Mouse (Mus musculus): ENCODE measurements around the gene Dtx3. TPM values are rescaled to one million over a fixed set of nuclear protein-coding genes. Genes with fewer than 3 reads are reported as not detected.
A peak's percentile ranks its signal among the peaks of the same experiment; 100 is the strongest.

The Dtx3 gene
- polyA plus RNA-seq, 1 experiment from 2014 or later = 158 TPM

GRCm38 (mm10) chr10:127170837-127171272 is 24.7 kb downstream of the Dtx3 start:
- Histone ChIP-seq H3K27me3 (ENCODE audit: control insufficient read depth, insufficient read depth, low read length) (peaks cover 55% of the 10 kb centered on the region), H3K27ac (ENCODE audit: low read depth, low read length) (no peak overlapping the region), H3K4me3 (ENCODE audit: low read depth, low read length) (peak overlapping the region; percentile 22), H3K4me2 (replicated peaks; ENCODE audit: low read depth, low read length) (peak overlapping the region; percentile 32), H3K9me3 (ENCODE audit: control insufficient read depth, low read length) (no peaks in the 10 kb centered on the region), H3K9ac (ENCODE audit: low read depth, low read length) (no peak overlapping the region), H3K36me3 (ENCODE audit: control insufficient read depth, insufficient read depth, low read length) (no peaks in the 10 kb centered on the region), H3K4me1 (replicated peaks; ENCODE audit: control insufficient read depth, insufficient read depth, low read length) (peaks cover 6% of the 10 kb centered on the region; the same call in 1 of the 2 replicates)
- ATAC-seq (ENCODE audit: low FRiP score) (peak; percentile 53), DNase-seq (ENCODE audit: low spot score) (peak; percentile 84)
- under 1% methylated on average over 29 of the region's 29 CpGs for WGBS

GRCm38 (mm10) chr10:127170002-127170401 is 25.5 kb downstream of the Dtx3 start:
- WGBS = 2% methylated on average over 22 of the region's 22 CpGs
- peak; percentile 62 for DNase-seq (ENCODE audit: low spot score)
- Histone ChIP-seq H3K4me2 (replicated peaks; ENCODE audit: low read depth, low read length) (peak overlapping the region; percentile 32), H3K4me3 (ENCODE audit: low read depth, low read length) (peak overlapping the region; percentile 22; the same call in 1 of the 2 replicates), H3K27ac (ENCODE audit: low read depth, low read length) (no peak overlapping the region), H3K9me3 (ENCODE audit: control insufficient read depth, low read length) (no peaks in the 10 kb centered on the region), H3K36me3 (ENCODE audit: control insufficient read depth, insufficient read depth, low read length) (no peaks in the 10 kb centered on the region), H3K27me3 (ENCODE audit: control insufficient read depth, insufficient read depth, low read length) (peaks cover 62% of the 10 kb centered on the region), H3K4me1 (replicated peaks; ENCODE audit: control insufficient read depth, insufficient read depth, low read length) (peaks cover 6% of the 10 kb centered on the region), H3K9ac (ENCODE audit: low read depth, low read length) (no peak overlapping the region)
- ATAC-seq (ENCODE audit: low FRiP score) = no peak

DNA sequence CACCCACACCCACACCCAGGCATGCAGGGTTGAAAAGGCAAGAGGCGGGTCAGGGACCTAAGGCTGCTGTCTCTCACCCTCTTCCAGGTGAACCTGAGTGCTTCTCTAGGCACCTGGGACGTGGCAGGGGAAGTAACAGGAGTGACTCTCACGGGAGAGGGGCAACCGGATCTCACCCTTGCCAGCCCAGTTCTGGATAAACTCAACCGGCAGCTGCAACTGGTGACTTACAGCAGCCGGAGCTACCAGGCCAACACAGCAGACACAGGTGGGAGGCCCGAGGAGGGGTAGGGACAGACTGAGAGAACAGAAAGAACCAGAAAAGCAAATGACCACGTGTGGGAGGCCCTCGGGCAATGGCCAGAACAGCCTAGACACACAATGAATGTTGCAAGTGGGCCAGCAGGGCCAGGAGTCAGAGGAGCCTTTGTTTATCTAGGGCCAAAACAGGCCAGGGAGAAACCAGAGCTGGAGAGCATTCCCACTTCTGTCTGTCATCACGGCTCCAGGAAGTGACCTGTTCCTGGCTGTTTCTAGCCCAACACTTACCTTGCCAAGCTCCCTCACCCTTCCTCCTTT is 27.8 kb downstream of the Dtx3 start:
- no peaks in the 10 kb centered on the region for H3K9me3 ChIP-seq (ENCODE audit: control insufficient read depth, low read length)
- no peaks in the 10 kb centered on the region for H3K36me3 ChIP-seq (ENCODE audit: control insufficient read depth, insufficient read depth, low read length)
- H3K4me3 ChIP-seq (ENCODE audit: low read depth, low read length) = no peak overlapping the region
- DNase-seq (ENCODE audit: low spot score) (no peak), ATAC-seq (ENCODE audit: low FRiP score) (no peak)
- no peak overlapping the region for H3K27ac ChIP-seq (ENCODE audit: low read depth, low read length)
- H3K4me1 ChIP-seq (replicated peaks; ENCODE audit: control insufficient read depth, insufficient read depth, low read length) = peaks cover 6% of the 10 kb centered on the region
- WGBS = 43% methylated on average over 10 of the region's 10 CpGs
- H3K4me2 ChIP-seq (replicated peaks; ENCODE audit: low read depth, low read length) = no peak overlapping the region
- H3K9ac ChIP-seq (ENCODE audit: low read depth, low read length) = no peak overlapping the region
- H3K27me3 ChIP-seq (ENCODE audit: control insufficient read depth, insufficient read depth, low read length) = peaks cover 62% of the 10 kb centered on the region

DNA sequence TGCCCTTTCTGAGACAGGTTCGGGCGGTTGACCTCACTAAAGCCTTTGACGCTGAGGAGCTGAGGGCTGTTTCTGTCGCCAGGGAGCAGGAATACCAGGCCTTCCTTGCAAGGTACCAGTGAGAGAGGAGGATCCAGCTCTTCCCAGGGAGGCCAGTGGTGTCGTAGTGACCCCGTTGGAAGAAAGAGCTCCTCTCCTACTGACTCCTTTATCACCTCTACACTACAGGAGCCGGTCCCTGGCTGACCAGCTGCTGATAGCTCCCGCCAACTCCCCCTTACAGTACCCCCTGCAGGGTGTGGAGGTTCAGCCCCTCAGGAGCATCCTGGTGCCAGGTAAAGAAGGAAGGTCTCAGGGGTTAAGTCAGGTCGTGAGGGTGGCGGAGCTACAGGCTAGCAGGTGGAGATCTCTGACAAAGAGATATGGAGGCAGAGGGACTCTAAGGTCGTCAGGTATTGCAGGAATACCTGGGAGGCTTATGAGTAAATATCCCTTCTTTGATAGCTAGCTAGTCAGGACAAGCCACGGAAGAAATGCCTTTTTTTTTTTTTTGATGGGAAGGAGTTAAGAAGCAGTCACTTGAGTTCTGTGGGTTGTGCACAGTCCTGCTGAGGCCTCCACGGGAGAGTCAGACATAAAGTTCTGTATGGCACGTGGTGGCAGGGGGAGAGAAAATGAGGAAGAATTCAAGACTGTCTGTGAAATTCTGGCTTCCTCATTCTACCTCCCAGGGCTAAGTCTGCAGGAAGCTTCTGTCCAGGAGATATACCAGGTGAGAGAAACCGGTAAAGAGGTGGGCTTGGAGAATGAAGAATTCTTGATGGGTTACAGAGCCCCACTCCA is 28.5 kb downstream of the Dtx3 start:
- DNase-seq (ENCODE audit: low spot score) (no peak), ATAC-seq (ENCODE audit: low FRiP score) (no peak)
- Histone ChIP-seq H3K4me2 (replicated peaks; ENCODE audit: low read depth, low read length) (peak overlapping the region; percentile 99), H3K36me3 (ENCODE audit: control insufficient read depth, insufficient read depth, low read length) (no peaks in the 10 kb centered on the region), H3K27me3 (ENCODE audit: control insufficient read depth, insufficient read depth, low read length) (peaks cover 61% of the 10 kb centered on the region), H3K9me3 (ENCODE audit: control insufficient read depth, low read length) (no peaks in the 10 kb centered on the region), H3K4me1 (replicated peaks; ENCODE audit: control insufficient read depth, insufficient read depth, low read length) (peaks cover 6% of the 10 kb centered on the region), H3K27ac (ENCODE audit: low read depth, low read length) (no peak overlapping the region), H3K4me3 (ENCODE audit: low read depth, low read length) (peak overlapping the region; percentile 59), H3K9ac (ENCODE audit: low read depth, low read length) (peak overlapping the region; percentile 80)
- WGBS = 21% methylated on average over 15 of the region's 15 CpGs

- H3K4me2 ChIP-seq (replicated peaks; ENCODE audit: low read depth, low read length) = peak overlapping the region; percentile 99
- H3K27me3 ChIP-seq (ENCODE audit: control insufficient read depth, insufficient read depth, low read length) = peaks cover 58% of the 10 kb centered on the region
- H3K9me3 ChIP-seq (ENCODE audit: control insufficient read depth, low read length) = no peaks in the 10 kb centered on the region
- H3K9ac ChIP-seq (ENCODE audit: low read depth, low read length) = peak overlapping the region; percentile 80
- H3K27ac ChIP-seq (ENCODE audit: low read depth, low read length) = peak overlapping the region; percentile 3; the same call in 1 of the 2 replicates
- H3K4me1 ChIP-seq (replicated peaks; ENCODE audit: control insufficient read depth, insufficient read depth, low read length) = peaks cover 6% of the 10 kb centered on the region
- ATAC-seq (ENCODE audit: low FRiP score) (no peak), DNase-seq (ENCODE audit: low spot score) (no peak)
- no peaks in the 10 kb centered on the region for H3K36me3 ChIP-seq (ENCODE audit: control insufficient read depth, insufficient read depth, low read length)
- WGBS = 2% methylated on average over 11 of the region's 11 CpGs
- H3K4me3 ChIP-seq (ENCODE audit: low read depth, low read length) = peak overlapping the region; percentile 59
Measured at GRCm38 (mm10) chr10:127166404-127166715, 29.2 kb downstream of the Dtx3 start.

DNA sequence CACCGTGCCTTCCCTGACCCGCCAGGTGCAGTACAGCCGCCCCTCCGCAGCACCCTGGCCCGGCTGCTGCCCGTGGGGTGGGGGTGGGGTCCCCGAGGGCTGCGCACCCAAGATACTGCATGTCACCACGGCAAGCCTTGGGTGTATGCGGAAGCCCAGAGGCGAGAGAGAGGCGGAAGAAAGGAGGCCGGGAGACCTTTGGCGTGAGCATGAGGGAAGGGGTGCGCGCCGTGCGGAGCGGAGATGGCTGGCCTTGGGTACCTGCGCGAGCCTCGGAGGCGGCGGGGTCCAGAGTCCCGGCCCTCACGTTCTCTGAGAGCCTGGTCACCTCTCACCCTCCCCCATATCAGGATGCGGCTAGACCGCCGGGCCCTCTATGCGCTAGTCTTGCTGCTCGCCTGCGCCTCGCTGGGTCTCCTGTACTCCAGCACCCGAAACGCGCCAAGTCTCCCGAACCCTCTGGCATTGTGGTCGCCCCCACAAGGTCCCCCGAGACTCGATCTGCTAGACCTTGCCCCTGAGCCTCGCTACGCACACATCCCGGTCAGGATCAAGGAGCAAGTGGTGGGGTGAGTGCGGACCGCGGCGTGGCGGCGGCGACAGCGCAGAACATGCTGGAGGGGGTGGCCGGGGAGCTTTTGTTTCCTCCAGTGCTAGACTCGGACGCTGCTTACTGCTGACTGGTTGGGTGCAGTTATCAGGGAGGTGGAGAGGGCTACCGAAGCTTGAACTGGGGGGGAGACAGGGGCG is 29.7 kb downstream of the Dtx3 start:
- peak overlapping the region; percentile 99 for H3K4me2 ChIP-seq (replicated peaks; ENCODE audit: low read depth, low read length)
- peaks cover 6% of the 10 kb centered on the region for H3K4me1 ChIP-seq (replicated peaks; ENCODE audit: control insufficient read depth, insufficient read depth, low read length)
- WGBS = under 1% methylated on average over 56 of the region's 56 CpGs
- no peaks in the 10 kb centered on the region for H3K36me3 ChIP-seq (ENCODE audit: control insufficient read depth, insufficient read depth, low read length)
- peak overlapping the region; percentile 53 for H3K27ac ChIP-seq (ENCODE audit: low read depth, low read length)
- peak overlapping the region; percentile 80 for H3K9ac ChIP-seq (ENCODE audit: low read depth, low read length)
- peak overlapping the region; percentile 59 for H3K4me3 ChIP-seq (ENCODE audit: low read depth, low read length)
- peak; percentile 65 for ATAC-seq (ENCODE audit: low FRiP score)
- H3K27me3 ChIP-seq (ENCODE audit: control insufficient read depth, insufficient read depth, low read length) = peaks cover 53% of the 10 kb centered on the region
- H3K9me3 ChIP-seq (ENCODE audit: control insufficient read depth, low read length) = no peaks in the 10 kb centered on the region
- peak; percentile 69 for DNase-seq (ENCODE audit: low spot score)

DNA sequence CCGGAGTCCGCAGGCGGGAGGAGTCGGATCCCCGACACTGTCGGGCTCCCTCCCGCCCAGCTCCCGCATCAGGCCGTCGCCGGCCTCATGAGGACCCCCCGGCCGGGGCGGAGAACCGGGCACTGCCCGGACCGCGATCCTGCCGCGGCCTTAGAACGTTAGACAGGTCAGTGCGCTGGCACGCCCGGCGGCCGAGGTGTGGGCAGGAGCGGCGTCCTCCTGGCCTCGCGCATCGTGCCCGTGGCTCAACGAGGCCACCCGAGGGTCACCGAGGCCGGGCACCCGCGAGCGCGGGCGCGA is 30.2 kb downstream of the Dtx3 start:
- Histone ChIP-seq H3K9me3 (ENCODE audit: control insufficient read depth, low read length) (no peaks in the 10 kb centered on the region), H3K36me3 (ENCODE audit: control insufficient read depth, insufficient read depth, low read length) (no peaks in the 10 kb centered on the region), H3K27me3 (ENCODE audit: control insufficient read depth, insufficient read depth, low read length) (peaks cover 48% of the 10 kb centered on the region), H3K4me1 (replicated peaks; ENCODE audit: control insufficient read depth, insufficient read depth, low read length) (peaks cover 4% of the 10 kb centered on the region), H3K4me2 (replicated peaks; ENCODE audit: low read depth, low read length) (peak overlapping the region; percentile 99), H3K9ac (ENCODE audit: low read depth, low read length) (peak overlapping the region; percentile 80), H3K4me3 (ENCODE audit: low read depth, low read length) (peak overlapping the region; percentile 59), H3K27ac (ENCODE audit: low read depth, low read length) (peak overlapping the region; percentile 53; the same call in 1 of the 2 replicates)
- WGBS = 0% methylated on average over 40 of the region's 42 CpGs
- ATAC-seq (ENCODE audit: low FRiP score) (peak; percentile 75), DNase-seq (ENCODE audit: low spot score) (no peak)

GRCm38 (mm10) chr10:127164631-127165353 is 30.7 kb downstream of the Dtx3 start, which contains the start of gene B4galnt1:
TSS of gene B4galnt1 (plus strand) at chr10:127165225.
- peak within 1 kb of the TSS; percentile 99 for H3K4me2 ChIP-seq (replicated peaks; ENCODE audit: low read depth, low read length)
- peaks cover 43% of the 10 kb centered on the region for H3K27me3 ChIP-seq (ENCODE audit: control insufficient read depth, insufficient read depth, low read length)
- no peaks in the 10 kb centered on the region for H3K36me3 ChIP-seq (ENCODE audit: control insufficient read depth, insufficient read depth, low read length)
- DNase-seq (ENCODE audit: low spot score) (peak; percentile 93), ATAC-seq (ENCODE audit: low FRiP score) (peak; percentile 91)
- peak within 1 kb of the TSS; percentile 59 for H3K4me3 ChIP-seq (ENCODE audit: low read depth, low read length)
- H3K9ac ChIP-seq (ENCODE audit: low read depth, low read length) = peak within 1 kb of the TSS; percentile 80
- no peaks in the 10 kb centered on the region for H3K9me3 ChIP-seq (ENCODE audit: control insufficient read depth, low read length)
- WGBS = 2% methylated on average over 37 of the region's 52 CpGs
- peaks cover 1% of the 10 kb centered on the region for H3K4me1 ChIP-seq (replicated peaks; ENCODE audit: control insufficient read depth, insufficient read depth, low read length)
- H3K27ac ChIP-seq (ENCODE audit: low read depth, low read length) = peak within 1 kb of the TSS; percentile 53
